Mouse (Mus musculus) T-helper 2 cell (primary cell): ENCODE measurements around the gene Akr1d1.

ENCODE experiments used
- in situ Hi-C: fragments of 300-600 bp; cut with MboI, MseI; formaldehyde crosslinking; loops from one replicate; pipeline ENCODE4 v1.15.1; 2025; ENCODE audit warnings: high pct_unique_total_duplicates

The Akr1d1 gene

GRCm38 (mm10) chr6:37529940-37530339 is at the start of gene Akr1d1:
Akr1d1 (plus strand) TSS chr6:37530173.
- in situ Hi-C loops: loop anchor here (10.0 kb wide), 1 partner anchor 1615 kb away; no protein-coding TSS in a partner anchor

- in situ Hi-C loops: no loop called here
These were observed 48.8 kb upstream of the Akr1d1 start for GRCm38 (mm10) chr6:37481147-37481546.

- in situ Hi-C loops: no loop called here
These were observed 46.7 kb upstream of the Akr1d1 start for GRCm38 (mm10) chr6:37483262-37483661.

- in situ Hi-C loops: no loop called here
These were observed 45.3 kb upstream of the Akr1d1 start for GRCm38 (mm10) chr6:37484588-37485070.

GRCm38 (mm10) chr6:37486502-37486901 is 43.5 kb upstream of the Akr1d1 start:
- in situ Hi-C loops: no loop called here

- in situ Hi-C loops: no loop called here
These were observed 37.7 kb upstream of the Akr1d1 start for GRCm38 (mm10) chr6:37492241-37492640.

GRCm38 (mm10) chr6:37494957-37495356 is 35.0 kb upstream of the Akr1d1 start:
- in situ Hi-C loops: no loop called here

GRCm38 (mm10) chr6:37496866-37497265 is 33.1 kb upstream of the Akr1d1 start:
- in situ Hi-C loops: no loop called here

- in situ Hi-C loops: no loop called here
These were observed 24.4 kb upstream of the Akr1d1 start for GRCm38 (mm10) chr6:37505588-37505987.

- in situ Hi-C loops: no loop called here
These were observed 23.0 kb upstream of the Akr1d1 start for GRCm38 (mm10) chr6:37506909-37507515.

- in situ Hi-C loops: no loop called here
These were observed 19.2 kb upstream of the Akr1d1 start for GRCm38 (mm10) chr6:37510786-37511185.

- in situ Hi-C loops: loop anchor here (10.0 kb wide), 1 partner anchor 1606 kb away; no protein-coding TSS in a partner anchor
These were observed 9.2 kb upstream of the Akr1d1 start for GRCm38 (mm10) chr6:37520631-37521375.

- in situ Hi-C loops: no loop called here
These were observed 2.1 kb downstream of the Akr1d1 start for GRCm38 (mm10) chr6:37532036-37532435.

- in situ Hi-C loops: no loop called here
These were observed 6.9 kb downstream of the Akr1d1 start for GRCm38 (mm10) chr6:37536831-37537230.

GRCm38 (mm10) chr6:37537801-37538200 is 7.8 kb downstream of the Akr1d1 start:
- in situ Hi-C loops: no loop called here

- in situ Hi-C loops: no loop called here
These were observed 8.8 kb downstream of the Akr1d1 start for GRCm38 (mm10) chr6:37538792-37539191.

GRCm38 (mm10) chr6:37539403-37539802 is 9.4 kb downstream of the Akr1d1 start:
- in situ Hi-C loops: no loop called here

GRCm38 (mm10) chr6:37540113-37540512 is 10.1 kb downstream of the Akr1d1 start:
- in situ Hi-C loops: no loop called here

GRCm38 (mm10) chr6:37541171-37541570 is 11.2 kb downstream of the Akr1d1 start:
- in situ Hi-C loops: no loop called here

GRCm38 (mm10) chr6:37542145-37542544 is 12.2 kb downstream of the Akr1d1 start:
- in situ Hi-C loops: no loop called here

- in situ Hi-C loops: no loop called here
These were observed 22.8 kb downstream of the Akr1d1 start for GRCm38 (mm10) chr6:37552760-37553159.

GRCm38 (mm10) chr6:37553926-37554325 is 24.0 kb downstream of the Akr1d1 start:
- in situ Hi-C loops: no loop called here

- in situ Hi-C loops: no loop called here
These were observed 24.4 kb downstream of the Akr1d1 start for GRCm38 (mm10) chr6:37554327-37554726.
